Mouse (Mus musculus): Measurements from ENCODE around the gene Pnldc1.
"Not testable (repeated sequence)": the region's sequence is repeated elsewhere in the genome, so short reads cannot be mapped to it uniquely, and the experiment has no call there.

Gene Pnldc1

GRCm38 (mm10) chr17:12905810-12906209, 4.2 kb downstream of the Pnldc1 start:
- no peak for DNase-seq

- no peak for DNase-seq
These were observed 5.7 kb downstream of the Pnldc1 start for GRCm38 (mm10) chr17:12904349-12904748.

GRCm38 (mm10) chr17:12903372-12904333, 6.4 kb downstream of the Pnldc1 start:
- DNase-seq: no peak

- DNase-seq: no peak
These were observed 7.7 kb downstream of the Pnldc1 start for GRCm38 (mm10) chr17:12902291-12902690.

- DNase-seq: not testable (repeated sequence)
These were observed 11.4 kb downstream of the Pnldc1 start for GRCm38 (mm10) chr17:12898607-12899006.

- DNase-seq: no peak
These were observed 12.4 kb downstream of the Pnldc1 start for GRCm38 (mm10) chr17:12897674-12898073.

- no peak for DNase-seq
These were observed 18.0 kb downstream of the Pnldc1 start for GRCm38 (mm10) chr17:12892033-12892432.

- peak; percentile 36 for DNase-seq
These were observed 19.0 kb downstream of the Pnldc1 start for GRCm38 (mm10) chr17:12891054-12891453.

DNA sequence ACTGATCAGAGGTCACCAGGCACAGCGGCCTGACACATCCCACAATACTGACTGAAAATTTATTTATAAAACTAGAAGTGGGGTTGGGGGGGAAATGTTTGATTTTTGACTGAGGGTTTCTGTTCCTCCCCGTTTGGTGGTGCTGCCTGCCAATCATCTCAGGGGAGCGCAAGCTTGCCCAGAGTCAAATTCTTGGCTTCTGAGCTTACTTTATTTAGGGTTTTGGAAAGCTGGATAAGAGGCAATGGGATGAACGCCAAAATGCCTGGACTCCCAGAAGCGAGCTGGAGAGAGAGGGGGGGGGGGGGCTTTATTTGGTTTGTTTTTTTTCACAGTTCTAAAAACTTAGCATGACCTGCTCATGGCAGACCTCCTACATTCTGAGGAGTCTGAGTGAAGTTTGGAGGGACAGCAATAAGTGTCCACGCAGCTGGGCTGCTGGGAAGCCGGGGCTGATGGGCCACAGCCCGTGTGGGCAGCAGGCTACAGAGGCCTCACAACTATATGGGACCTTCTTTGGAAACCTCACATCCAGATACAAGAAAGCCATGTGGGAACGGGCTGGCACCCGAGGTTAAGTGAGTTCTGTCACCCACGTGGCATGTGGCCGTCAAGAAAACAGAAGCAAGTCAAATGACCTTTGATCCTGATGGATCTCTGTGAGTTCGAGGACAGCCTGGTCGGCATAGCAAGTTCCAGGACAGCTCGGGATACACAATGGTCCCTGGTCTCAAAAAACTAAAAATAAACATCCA, 22.8 kb downstream of the Pnldc1 start:
- no peak for DNase-seq

- no peak for DNase-seq
These were observed 23.4 kb downstream of the Pnldc1 start for GRCm38 (mm10) chr17:12886620-12887019.

GRCm38 (mm10) chr17:12881216-12881615, 28.8 kb downstream of the Pnldc1 start:
- no peak for DNase-seq

- DNase-seq: peak; percentile 80
These were observed 29.9 kb downstream of the Pnldc1 start for GRCm38 (mm10) chr17:12880178-12880577.

DNA sequence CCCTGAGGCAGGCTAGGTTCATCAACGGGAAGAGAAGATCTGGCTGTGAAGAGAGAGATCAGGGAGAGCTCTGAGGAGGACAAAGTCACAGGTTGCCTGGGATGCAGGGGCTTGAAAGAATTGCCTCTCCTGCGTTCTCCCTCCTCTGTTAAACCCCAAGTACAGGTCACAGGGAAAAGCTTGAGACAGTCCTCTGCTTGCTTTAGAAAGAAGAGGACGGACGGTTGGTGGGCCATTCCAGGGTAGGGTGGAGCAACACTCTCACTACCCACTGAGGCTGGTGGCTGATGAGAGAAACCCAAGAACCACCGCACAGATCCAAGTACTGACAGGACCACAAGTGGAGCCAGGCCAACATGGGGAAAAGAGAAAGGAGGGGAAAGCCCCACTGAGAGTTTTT, 34.3 kb downstream of the Pnldc1 start, which contains the start of gene Mrgprh:
Mrgprh (plus strand) TSS at position 301 of the 400 bp plus-strand sequence.
- DNase-seq: no peak

DNA sequence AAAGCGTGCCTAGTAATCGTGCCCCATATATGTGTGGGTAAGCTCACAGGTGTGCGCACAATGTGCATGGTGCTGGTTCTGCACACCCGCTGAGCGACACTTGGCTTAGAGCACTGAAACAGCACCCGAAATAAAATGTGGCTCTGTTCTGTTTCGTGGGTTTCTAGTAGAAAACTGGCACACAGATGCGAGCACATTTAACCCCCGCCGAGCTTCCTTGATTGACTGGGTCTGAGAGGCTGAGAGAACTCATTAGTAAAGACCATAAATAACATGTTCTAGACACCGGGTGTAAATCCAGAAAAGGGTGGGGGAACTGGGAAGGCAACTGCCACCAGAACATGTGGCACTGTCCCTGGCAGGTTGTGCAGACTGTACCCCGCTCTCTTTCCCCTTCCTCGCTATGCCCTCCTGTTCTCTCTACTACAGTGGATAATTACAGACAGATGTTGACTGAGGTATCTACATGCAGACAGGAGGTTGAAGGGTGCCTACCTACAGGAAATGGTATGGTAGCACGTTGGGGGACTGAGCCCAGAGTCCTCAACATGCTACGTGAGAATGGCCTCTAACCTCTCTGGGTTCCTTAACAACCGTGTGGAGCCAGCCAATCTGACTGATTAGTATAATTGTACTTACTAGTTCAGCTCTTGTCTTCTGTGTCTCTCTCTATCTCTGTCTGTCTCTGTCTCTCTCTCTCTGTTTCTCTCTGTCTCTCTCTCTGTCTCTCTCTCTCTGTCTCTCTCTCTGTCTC, 37.6 kb downstream of the Pnldc1 start:
- no peak for DNase-seq

GRCm38 (mm10) chr17:12868640-12869039, 41.4 kb downstream of the Pnldc1 start:
- no peak for DNase-seq

GRCm38 (mm10) chr17:12868043-12868442, 42.0 kb downstream of the Pnldc1 start, which contains the start of gene Mas1:
Mas1 (minus strand) TSS chr17:12868143.
- no peak for DNase-seq

GRCm38 (mm10) chr17:12866853-12867252, 43.2 kb downstream of the Pnldc1 start:
- DNase-seq: peak; percentile 44

GRCm38 (mm10) chr17:12865407-12865806, 44.6 kb downstream of the Pnldc1 start:
- no peak for DNase-seq

DNA sequence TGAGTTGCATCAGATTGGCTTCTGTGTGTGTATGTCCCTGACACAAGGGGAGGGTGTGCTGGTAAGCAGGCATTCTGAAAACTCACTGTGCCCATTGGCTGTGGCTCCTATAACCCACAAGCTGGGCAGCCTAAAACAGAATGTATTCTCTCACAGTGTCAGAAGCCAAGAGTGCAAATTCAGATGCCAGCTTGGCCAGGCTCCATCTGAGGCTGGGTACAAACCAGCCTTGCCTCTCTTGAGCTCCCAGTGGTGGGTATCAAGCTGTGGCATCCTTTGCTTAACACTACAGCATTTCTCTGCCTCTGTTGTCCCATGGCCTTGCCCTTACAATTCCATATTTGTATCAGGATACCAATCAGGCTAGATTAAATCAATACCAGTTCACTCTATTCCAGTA, 45.9 kb downstream of the Pnldc1 start:
- no peak for DNase-seq

GRCm38 (mm10) chr17:12859006-12859520, 51.0 kb downstream of the Pnldc1 start:
- DNase-seq: no peak

- DNase-seq: no peak
These were observed 52.0 kb downstream of the Pnldc1 start for GRCm38 (mm10) chr17:12858072-12858471.

- no peak for DNase-seq
These were observed 52.6 kb downstream of the Pnldc1 start for GRCm38 (mm10) chr17:12857395-12857794.

- no peak for DNase-seq
These were observed 55.6 kb downstream of the Pnldc1 start for GRCm38 (mm10) chr17:12854386-12854785.
